Comparison of ENCODE assay signal across 11 mouse cellular contexts in the genomic region with DNA sequence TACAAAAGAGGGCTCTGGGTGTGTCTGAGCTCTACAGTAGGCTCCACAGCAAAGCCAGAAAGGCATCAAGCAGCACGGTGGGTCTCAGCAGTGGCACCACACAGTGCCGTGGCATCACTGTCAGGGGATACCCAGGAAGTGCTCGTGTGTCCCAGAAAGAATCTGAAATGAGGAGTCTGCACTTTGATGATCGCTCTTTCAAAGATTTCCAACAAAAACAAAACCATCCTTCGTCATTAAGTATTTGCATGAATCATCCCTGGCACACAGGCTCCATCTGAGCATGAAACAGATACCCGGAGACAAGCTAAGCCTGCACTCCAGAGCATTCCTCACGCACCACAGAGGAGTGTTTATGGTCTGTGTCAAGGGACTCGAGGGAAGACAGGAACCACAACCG.
DNase-seq lines count a peak whose midpoint lies in the region; ATAC-seq and TF ChIP-seq lines count a peak whose summit lies in the region.
"Had no signal": no experiment of that assay in that cellular context is flagged by ENCODE, and none has a peak within 500 bp of the region (broad histone marks: within the 10 kb centered on the region; RNA-seq: fewer than 3 reads in every experiment).

No protein-coding gene starts in this region.

- WGBS in kidney, embryonic 15.5 days: 29% methylated on average over 9 of the region's 9 CpGs
- WGBS in limb, embryonic 10.5 days: 66% methylated on average over 9 of the region's 9 CpGs
- 75% methylated on average over 9 of the region's 9 CpGs for WGBS in forebrain, embryonic 14.5 days

- H3K4me3 ChIP-seq in kidney, embryonic 15.5 days (replicated peaks): no peak overlapping the region
- H3K4me3 ChIP-seq in C2C12 (ENCODE audit: insufficient read depth, poor library complexity, severe bottlenecking): no peak overlapping the region
- H3K4me3 ChIP-seq in limb, embryonic 10.5 days: no peak overlapping the region
- H3K4me3 ChIP-seq in forebrain, embryonic 14.5 days (ENCODE audit: low read depth, low read length): no peak overlapping the region
- H3K4me3 ChIP-seq: midbrain, embryonic 15.5 days had no signal

- no peak overlapping the region for H3ac ChIP-seq in C2C12 (ENCODE audit: control insufficient read depth, insufficient read length, low read depth)

- H3K9ac ChIP-seq in kidney, embryonic 15.5 days: no peak overlapping the region
- H3K9ac ChIP-seq in forebrain, embryonic 14.5 days (ENCODE audit: low read length): no peak overlapping the region
- H3K9ac ChIP-seq: forebrain, postnatal 0 days; midbrain, embryonic 15.5 days had no signal

- peak overlapping the region; percentile 66 for H3K27ac ChIP-seq in kidney, embryonic 15.5 days
- peak overlapping the region; percentile 39; the same call in 1 of the 2 replicates for H3K27ac ChIP-seq in limb, embryonic 10.5 days
- H3K27ac ChIP-seq in forebrain, embryonic 14.5 days (ENCODE audit: low read depth, low read length): no peak overlapping the region
- H3K27ac ChIP-seq: midbrain, embryonic 15.5 days had no signal

- peaks cover 11% of the 10 kb centered on the region for H3K79me3 ChIP-seq in C2C12 (ENCODE audit: low read depth)

- no peak for TF ChIP-seq CTCF in C2C12 (IDR thresholded peaks at IDR 0.05; ENCODE audit: control insufficient read depth, insufficient read depth, insufficient read length)

- no peaks in the 10 kb centered on the region for H3K27me3 ChIP-seq in kidney, embryonic 15.5 days
- no peaks in the 10 kb centered on the region for H3K27me3 ChIP-seq in C2C12 (ENCODE audit: control insufficient read depth, insufficient read depth, insufficient read length)
- H3K27me3 ChIP-seq in limb, embryonic 10.5 days (ENCODE audit: low read depth, poor library complexity, severe bottlenecking): no peaks in the 10 kb centered on the region
- H3K27me3 ChIP-seq in forebrain, embryonic 14.5 days (replicated peaks; ENCODE audit: control insufficient read depth, insufficient read depth, low read length): no peaks in the 10 kb centered on the region
- H3K27me3 ChIP-seq: midbrain, embryonic 15.5 days had no signal

- ATAC-seq in kidney, embryonic 15.5 days (replicated peaks; ENCODE audit: low FRiP score): peak; percentile 72
- no peak for ATAC-seq in cerebellum, adult (ENCODE audit: insufficient number of reproducible peaks, low FRiP score, low TSS enrichment)
- no peak for ATAC-seq in forebrain, embryonic 14.5 days
- ATAC-seq: forebrain, postnatal 0 days; midbrain, embryonic 15.5 days had no signal

- no peaks in the 10 kb centered on the region for H3K9me3 ChIP-seq in kidney, embryonic 15.5 days (replicated peaks)
- no peaks in the 10 kb centered on the region for H3K9me3 ChIP-seq in limb, embryonic 10.5 days (replicated peaks)
- no peaks in the 10 kb centered on the region for H3K9me3 ChIP-seq in forebrain, embryonic 14.5 days (replicated peaks; ENCODE audit: control insufficient read depth, low read length)
- H3K9me3 ChIP-seq: midbrain, embryonic 15.5 days had no signal

- H3K79me2 ChIP-seq in C2C12 (ENCODE audit: control insufficient read depth, insufficient read depth): peaks cover 75% of the 10 kb centered on the region

- no peak for DNase-seq in kidney, adult 9 months
- DNase-seq in NIH3T3 (ENCODE audit: low read depth): peak; percentile 82
- DNase-seq in limb, embryonic 10.5 days (ENCODE audit: low spot score): no peak
- DNase-seq in forebrain, embryonic 14.5 days (ENCODE audit: low spot score): no peak
- DNase-seq: forebrain, postnatal 0 days; kidney, postnatal 25 days; lung, adult 18-20 months had no signal

- peak overlapping the region; percentile 3; the same call in 1 of the 2 replicates for H3K4me2 ChIP-seq in kidney, embryonic 15.5 days
- H3K4me2 ChIP-seq in forebrain, embryonic 14.5 days (ENCODE audit: low read length): no peak overlapping the region
- H3K4me2 ChIP-seq: midbrain, embryonic 15.5 days had no signal

- H3K4me1 ChIP-seq in kidney, embryonic 15.5 days: peaks cover 63% of the 10 kb centered on the region
- peaks cover 49% of the 10 kb centered on the region for H3K4me1 ChIP-seq in limb, embryonic 10.5 days
- peaks cover 6% of the 10 kb centered on the region for H3K4me1 ChIP-seq in forebrain, embryonic 14.5 days (ENCODE audit: control insufficient read depth, insufficient read depth, low read length)

- no peaks in the 10 kb centered on the region for H3K36me3 ChIP-seq in kidney, embryonic 15.5 days
- H3K36me3 ChIP-seq in C2C12 (ENCODE audit: control insufficient read depth, insufficient read depth): peaks cover 10% of the 10 kb centered on the region
- H3K36me3 ChIP-seq in limb, embryonic 10.5 days: 0 out of 2 replicates have a peak, but pooled peaks cover 5% of the 10 kb centered on the region
- no peaks in the 10 kb centered on the region for H3K36me3 ChIP-seq in forebrain, embryonic 14.5 days (ENCODE audit: control insufficient read depth, insufficient read depth, low read length)
- H3K36me3 ChIP-seq: midbrain, embryonic 15.5 days had no signal

TF ChIP-seq in C2C12, 6 proteins besides CTCF, POLR2A, EP300 and RAD21:
- TF ChIP-seq FOSL1 (IDR thresholded peaks at IDR 0.05; ENCODE audit: insufficient read depth, low read length, poor library complexity, severe bottlenecking) (peak; percentile 78), MYOG (IDR thresholded peaks at IDR 0.05; ENCODE audit: control insufficient read depth, extremely low read depth, insufficient read length) (no peak), MAX (IDR thresholded peaks at IDR 0.05) (peak; percentile 62), CEBPB (IDR thresholded peaks at IDR 0.05; ENCODE audit: low read depth) (no peak), MYOD1 (IDR thresholded peaks at IDR 0.05; ENCODE audit: control insufficient read depth, insufficient read length, low read depth) (peak; percentile 61), USF1 (IDR thresholded peaks at IDR 0.05; ENCODE audit: low read depth) (no peak)
TF ChIP-seq in C2C12: peak in this region for 3.
